Mouse (Mus musculus) thymus, postnatal 36 days (tissue): ENCODE results near the gene Dop1b.
"Not testable (repeated sequence)": the region's sequence is repeated elsewhere in the genome, so short reads cannot be mapped to it uniquely, and the experiment has no call there.

ENCODE experiments used
- DNase-seq, 2 experiments: peaks; one replicate each; pipeline ENCODE4 v3.0.0; 2022; ENCODE audit warnings: mixed read lengths in 2 of 2

Dop1b gene

GRCm38 (mm10) chr16:93763378-93763777, 51.7 kb downstream of the Dop1b start:
- DNase-seq, result no peak

- no peak for DNase-seq
Measured at GRCm38 (mm10) chr16:93764597-93764996, 52.9 kb downstream of the Dop1b start.

- peak; percentile 42 to 45 for DNase-seq
Measured at GRCm38 (mm10) chr16:93766956-93767355, 55.3 kb downstream of the Dop1b start.

GRCm38 (mm10) chr16:93767548-93767947, 55.8 kb downstream of the Dop1b start:
- DNase-seq, result peak; percentile 27 to 45

- DNase-seq, result no peak
Measured at GRCm38 (mm10) chr16:93769621-93770020, 57.9 kb downstream of the Dop1b start.

GRCm38 (mm10) chr16:93770271-93770926, 58.7 kb downstream of the Dop1b start:
- DNase-seq, result no peak

- DNase-seq, result no peak
Measured at GRCm38 (mm10) chr16:93774658-93775057, 63.0 kb downstream of the Dop1b start.

- no peak for DNase-seq
Measured at GRCm38 (mm10) chr16:93776468-93776867, 64.8 kb downstream of the Dop1b start.

- DNase-seq, result peak; percentile 36 to 51
Measured at GRCm38 (mm10) chr16:93777247-93777999, 65.7 kb downstream of the Dop1b start.

GRCm38 (mm10) chr16:93778393-93778792, 66.7 kb downstream of the Dop1b start:
- not testable (repeated sequence) for DNase-seq

GRCm38 (mm10) chr16:93779554-93779953, 67.8 kb downstream of the Dop1b start:
- DNase-seq, result no peak

GRCm38 (mm10) chr16:93780660-93781479, 69.2 kb downstream of the Dop1b start:
- peak; percentile 28 to 40 for DNase-seq

- no peak for DNase-seq
Measured at GRCm38 (mm10) chr16:93784175-93784574, 72.5 kb downstream of the Dop1b start.

- peak; percentile 54 for DNase-seq
Measured at GRCm38 (mm10) chr16:93785805-93786204, 74.1 kb downstream of the Dop1b start.

GRCm38 (mm10) chr16:93788388-93788787, 76.7 kb downstream of the Dop1b start:
- no peak for DNase-seq

GRCm38 (mm10) chr16:93788881-93789280, 77.2 kb downstream of the Dop1b start:
- no peak for DNase-seq

- no peak for DNase-seq
Measured at GRCm38 (mm10) chr16:93789971-93790755, 78.5 kb downstream of the Dop1b start.

- no peak for DNase-seq
Measured at GRCm38 (mm10) chr16:93792981-93793630, 81.4 kb downstream of the Dop1b start.

- no peak for DNase-seq
Measured at GRCm38 (mm10) chr16:93794845-93795244, 83.1 kb downstream of the Dop1b start.

- DNase-seq, result no peak
Measured at GRCm38 (mm10) chr16:93795391-93795790, 83.7 kb downstream of the Dop1b start.

GRCm38 (mm10) chr16:93797021-93797840, 85.5 kb downstream of the Dop1b start:
- no peak for DNase-seq
